Mouse (Mus musculus): ENCODE results near the gene Rps19bp1.

The Rps19bp1 gene

GRCm38 (mm10) chr15:80256656-80257601 is 7.2 kb downstream of the Rps19bp1 start:
- in situ Hi-C loops (cut with MseI, MboI): no loop called here

GRCm38 (mm10) chr15:80256242-80256641 is 7.9 kb downstream of the Rps19bp1 start:
- in situ Hi-C loops (cut with MseI, MboI): no loop called here

GRCm38 (mm10) chr15:80255646-80256121 is 8.4 kb downstream of the Rps19bp1 start:
- in situ Hi-C loops (cut with MseI, MboI): no loop called here

- in situ Hi-C loops (cut with MseI, MboI): no loop called here
Measured at GRCm38 (mm10) chr15:80254847-80255645, 9.1 kb downstream of the Rps19bp1 start, which contains the start of gene Atf4. Gene Atf4, plus strand, starts transcription at chr15:80255184.

GRCm38 (mm10) chr15:80254207-80254606 is 9.9 kb downstream of the Rps19bp1 start:
- in situ Hi-C loops (cut with MseI, MboI): no loop called here

GRCm38 (mm10) chr15:80253530-80253929 is 10.6 kb downstream of the Rps19bp1 start:
- in situ Hi-C loops (cut with MseI, MboI): no loop called here

GRCm38 (mm10) chr15:80250586-80250985 is 13.5 kb downstream of the Rps19bp1 start:
- in situ Hi-C loops (cut with MseI, MboI): no loop called here

- in situ Hi-C loops (cut with MseI, MboI): no loop called here
Measured at GRCm38 (mm10) chr15:80249672-80250071, 14.4 kb downstream of the Rps19bp1 start.

- in situ Hi-C loops (cut with MseI, MboI): no loop called here
Measured at GRCm38 (mm10) chr15:80248596-80248995, 15.5 kb downstream of the Rps19bp1 start.

GRCm38 (mm10) chr15:80248135-80248534 is 16.0 kb downstream of the Rps19bp1 start:
- in situ Hi-C loops (cut with MseI, MboI): no loop called here

GRCm38 (mm10) chr15:80235535-80235934 is 28.6 kb downstream of the Rps19bp1 start, which contains the start of gene AC140267.1:
Gene AC140267.1, plus strand, starts transcription at chr15:80235835.
- in situ Hi-C loops (cut with MseI, MboI): no loop called here

GRCm38 (mm10) chr15:80233733-80234509 is 30.2 kb downstream of the Rps19bp1 start, which contains the start of gene Mief1:
Gene Mief1, plus strand, starts transcription at chr15:80234018.
- in situ Hi-C loops (cut with MseI, MboI): no loop called here

- in situ Hi-C loops (cut with MseI, MboI): no loop called here
Measured at GRCm38 (mm10) chr15:80233053-80233452, 31.1 kb downstream of the Rps19bp1 start.

GRCm38 (mm10) chr15:80232331-80232730 is 31.8 kb downstream of the Rps19bp1 start:
- in situ Hi-C loops (cut with MseI, MboI): no loop called here

GRCm38 (mm10) chr15:80228071-80228800 is 35.9 kb downstream of the Rps19bp1 start:
- in situ Hi-C loops (cut with MseI, MboI): no loop called here

GRCm38 (mm10) chr15:80225796-80226195 is 38.3 kb downstream of the Rps19bp1 start:
- in situ Hi-C loops (cut with MseI, MboI): no loop called here

- in situ Hi-C loops (cut with MseI, MboI): no loop called here
Measured at GRCm38 (mm10) chr15:80225208-80225607, 38.9 kb downstream of the Rps19bp1 start.

- in situ Hi-C loops (cut with MseI, MboI): no loop called here
Measured at GRCm38 (mm10) chr15:80223751-80224150, 40.4 kb downstream of the Rps19bp1 start.

GRCm38 (mm10) chr15:80221031-80221430 is 43.1 kb downstream of the Rps19bp1 start:
- in situ Hi-C loops (cut with MseI, MboI): no loop called here

Measured in mouse trophoblast stem cell (cell line).